Mouse (Mus musculus): ENCODE data around the gene Ppp1r3g. TPM values are rescaled to one million over a fixed set of nuclear protein-coding genes. Genes with fewer than 3 reads are reported as not detected.

The Ppp1r3g gene
- total RNA-seq, 2 experiments from 2014 or later = not detected

- no peak for DNase-seq (ENCODE audit: low spot score)
Observed at GRCm38 (mm10) chr13:35995231-35995630, 36.6 kb downstream of the Ppp1r3g start.

GRCm38 (mm10) chr13:35995696-35996426, 37.2 kb downstream of the Ppp1r3g start:
- DNase-seq (ENCODE audit: low spot score) = no peak

- no peak for DNase-seq (ENCODE audit: low spot score)
Observed at GRCm38 (mm10) chr13:35997606-35998005, 39.0 kb downstream of the Ppp1r3g start.

GRCm38 (mm10) chr13:36000798-36001197, 42.2 kb downstream of the Ppp1r3g start:
- DNase-seq (ENCODE audit: low spot score) = no peak

GRCm38 (mm10) chr13:36009981-36010380, 51.3 kb downstream of the Ppp1r3g start:
- DNase-seq (ENCODE audit: low spot score) = peak; percentile 67

GRCm38 (mm10) chr13:36015636-36016035, 57.0 kb downstream of the Ppp1r3g start:
- no peak for DNase-seq (ENCODE audit: low spot score)

- peak; percentile 7 for DNase-seq (ENCODE audit: low spot score)
Observed at GRCm38 (mm10) chr13:36018017-36018416, 59.4 kb downstream of the Ppp1r3g start.

GRCm38 (mm10) chr13:36019309-36020274, 61.0 kb downstream of the Ppp1r3g start:
- peak; percentile 64 for DNase-seq (ENCODE audit: low spot score)

Other genes with a start within 250 kb of the Ppp1r3g start
- gene Rpp40, start 52.5 kb upstream of the Ppp1r3g start, total RNA-seq (2021) = 10 to 100 TPM; 11.8 to 17.2 TPM
- 10 to 100 TPM; 34.7 to 36.1 TPM for gene Fars2, start 158.6 kb downstream of the Ppp1r3g start, total RNA-seq (2021)
- gene Lyrm4, start 158.7 kb downstream of the Ppp1r3g start, total RNA-seq (2021) = 1 to 10 TPM; 6.8 to 6.9 TPM

Measured in gastrocnemius, adult 18-20 months (tissue).